Mouse (Mus musculus): ENCODE measurements around the gene Hmgn3. TPM values are rescaled to one million over a fixed set of nuclear protein-coding genes. Genes with fewer than 3 reads are reported as not detected.

Hmgn3 gene
- total RNA-seq (2014; rRNA removed) (48.0 and 55.1 TPM in 2 replicates), polyA plus RNA-seq (2015; fragmentation: Nextera tagmentation; extraction: Ambion mirVana) (213 and 240 TPM in 2 replicates)

DNA sequence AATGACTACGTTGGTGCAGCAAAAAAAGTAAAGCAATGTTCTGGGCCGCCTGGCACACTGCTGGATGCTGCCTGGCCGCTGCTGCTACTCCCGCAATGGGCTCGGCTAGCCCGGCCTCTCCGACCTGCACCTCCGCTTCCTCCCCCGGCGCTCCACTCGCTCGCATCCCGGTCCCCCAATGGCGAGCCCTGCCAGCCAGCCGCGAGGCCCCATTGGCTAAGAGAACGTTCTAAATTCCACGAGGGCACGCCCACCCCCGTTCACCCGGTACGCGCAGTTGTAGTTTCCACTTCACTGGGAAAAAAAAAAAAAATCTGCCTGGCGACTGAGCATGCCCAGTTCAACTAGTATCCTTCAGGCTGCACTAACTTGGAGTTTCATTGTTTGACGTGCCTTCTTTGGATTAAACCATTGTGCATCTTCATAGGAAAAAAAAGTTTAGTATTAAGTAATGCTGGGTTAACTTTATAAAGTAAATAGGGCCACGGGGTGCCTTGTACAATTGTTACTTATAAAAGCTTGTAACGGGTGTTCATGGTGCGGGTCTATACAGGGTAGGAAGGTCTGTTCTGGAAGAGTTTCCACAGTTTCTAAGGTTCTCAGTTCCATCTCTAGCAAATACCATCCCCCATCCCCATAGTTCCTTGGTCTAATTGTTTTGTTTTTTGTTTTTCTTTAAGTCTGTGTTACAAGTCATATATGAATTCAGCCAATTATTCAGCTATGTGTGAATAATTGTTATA, at the start of gene Hmgn3:
TSS of gene Hmgn3 (minus strand) at position 240 of the 743 bp plus-strand sequence.
- ATAC-seq (peak; percentile 97), DNase-seq (ENCODE audit: low spot score) (peak; percentile 97)
- H3K4me1 ChIP-seq (ENCODE audit: insufficient read depth, low read length), result peaks cover 7% of the 10 kb centered on the region; the same call in 1 of the 2 replicates
- H3K27ac ChIP-seq, result peak within 1 kb of the TSS; percentile 87
- H3K36me3 ChIP-seq (ENCODE audit: insufficient read depth, low read length), result no peaks in the 10 kb centered on the region
- peak within 1 kb of the TSS; percentile 66 for H3K4me3 ChIP-seq (ENCODE audit: low read length)
- H3K4me2 ChIP-seq (ENCODE audit: low read depth, low read length), result peak within 1 kb of the TSS; percentile 80
- no peaks in the 10 kb centered on the region for H3K27me3 ChIP-seq (ENCODE audit: insufficient read depth, low read length)
- no peak for TF ChIP-seq CTCF (IDR thresholded peaks at IDR 0.05; ENCODE audit: low read depth)
- H3K9ac ChIP-seq (replicated peaks; ENCODE audit: low read length), result peak within 1 kb of the TSS; percentile 74
- 8% methylated on average over 28 of the region's 28 CpGs for WGBS
- H3K9me3 ChIP-seq (ENCODE audit: low read length), result no peaks in the 10 kb centered on the region

DNA sequence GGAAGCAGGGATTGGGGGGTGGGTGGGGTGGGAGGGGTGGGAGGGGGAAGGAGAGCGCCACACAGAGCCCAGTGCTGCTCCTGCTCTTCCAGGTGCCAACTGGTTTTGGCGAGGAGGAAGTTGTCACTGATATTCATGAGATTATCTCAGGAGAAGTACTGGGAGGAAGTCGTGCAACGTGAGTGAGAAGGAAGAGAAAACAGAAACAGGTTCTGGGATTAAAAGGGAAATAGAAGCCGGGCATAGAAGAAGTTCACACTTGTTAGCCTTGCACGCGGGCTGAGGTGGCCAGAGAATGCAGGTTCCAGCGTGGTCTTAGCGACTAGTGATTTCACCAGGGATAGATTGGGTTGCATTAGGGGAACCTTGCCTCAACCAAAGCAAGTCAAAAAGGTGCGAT, 49.3 kb upstream of the Hmgn3 start:
- no peak for TF ChIP-seq CTCF (IDR thresholded peaks at IDR 0.05; ENCODE audit: low read depth)
- Histone ChIP-seq H3K36me3 (ENCODE audit: insufficient read depth, low read length) (no peaks in the 10 kb centered on the region), H3K9me3 (ENCODE audit: low read length) (no peaks in the 10 kb centered on the region), H3K4me1 (ENCODE audit: insufficient read depth, low read length) (no peaks in the 10 kb centered on the region), H3K27me3 (ENCODE audit: insufficient read depth, low read length) (no peaks in the 10 kb centered on the region), H3K4me3 (ENCODE audit: low read length) (no peak overlapping the region), H3K9ac (replicated peaks; ENCODE audit: low read length) (no peak overlapping the region), H3K27ac (no peak overlapping the region), H3K4me2 (ENCODE audit: low read depth, low read length) (no peak overlapping the region)
- DNase-seq (ENCODE audit: low spot score) (no peak), ATAC-seq (no peak)
- 75% methylated on average over 10 of the region's 10 CpGs for WGBS

DNA sequence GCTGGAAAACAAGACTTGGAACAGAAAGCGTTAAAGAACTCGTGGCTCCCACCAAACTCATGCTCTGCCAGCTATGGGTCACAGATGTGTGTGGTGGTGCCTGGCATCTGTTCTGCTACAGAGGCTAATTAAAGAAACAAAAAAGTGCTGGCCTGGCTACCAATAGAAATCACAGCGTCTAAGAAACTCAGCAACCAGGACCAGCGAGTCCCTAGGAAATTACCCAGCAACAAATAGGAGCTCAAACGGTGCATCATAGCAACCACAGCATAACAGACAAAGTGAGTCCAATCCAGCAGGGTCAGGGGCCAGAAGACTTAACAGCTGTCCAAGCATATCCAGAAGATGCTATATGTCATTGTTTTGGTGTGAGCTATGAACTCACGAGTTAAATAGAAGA, 48.5 kb upstream of the Hmgn3 start:
- H3K36me3 ChIP-seq (ENCODE audit: insufficient read depth, low read length), result no peaks in the 10 kb centered on the region
- H3K4me3 ChIP-seq (ENCODE audit: low read length), result no peak overlapping the region
- H3K4me1 ChIP-seq (ENCODE audit: insufficient read depth, low read length), result no peaks in the 10 kb centered on the region
- no peak overlapping the region for H3K27ac ChIP-seq
- TF ChIP-seq CTCF (IDR thresholded peaks at IDR 0.05; ENCODE audit: low read depth), result no peak
- H3K4me2 ChIP-seq (ENCODE audit: low read depth, low read length), result no peak overlapping the region
- WGBS, result 27% methylated on average over 6 of the region's 6 CpGs
- H3K9ac ChIP-seq (replicated peaks; ENCODE audit: low read length), result no peak overlapping the region
- no peaks in the 10 kb centered on the region for H3K27me3 ChIP-seq (ENCODE audit: insufficient read depth, low read length)
- ATAC-seq (no peak), DNase-seq (ENCODE audit: low spot score) (peak; percentile 14)
- no peaks in the 10 kb centered on the region for H3K9me3 ChIP-seq (ENCODE audit: low read length)

DNA sequence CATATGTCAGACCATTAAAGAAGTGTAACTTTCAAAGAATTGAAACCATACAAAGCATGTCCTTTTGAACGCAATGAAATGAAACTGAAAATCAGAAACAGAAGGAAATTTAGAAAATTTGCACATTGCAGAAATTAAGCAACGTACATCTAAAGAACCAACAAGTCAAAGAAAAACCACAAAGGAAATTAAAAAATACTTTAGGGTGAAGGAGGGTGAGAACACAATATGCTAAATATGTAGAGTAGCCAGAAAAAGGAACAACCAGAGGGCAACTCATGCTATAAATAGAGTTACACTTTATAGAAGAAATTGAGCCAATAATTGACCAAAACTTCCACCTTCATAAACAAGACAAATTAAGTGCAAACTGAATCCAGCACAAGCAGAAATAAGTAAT, 41.3 kb upstream of the Hmgn3 start:
- 78% methylated on average over 2 of the region's 2 CpGs for WGBS
- no peak for ATAC-seq
- H3K4me2 ChIP-seq (ENCODE audit: low read depth, low read length), result no peak overlapping the region

DNA sequence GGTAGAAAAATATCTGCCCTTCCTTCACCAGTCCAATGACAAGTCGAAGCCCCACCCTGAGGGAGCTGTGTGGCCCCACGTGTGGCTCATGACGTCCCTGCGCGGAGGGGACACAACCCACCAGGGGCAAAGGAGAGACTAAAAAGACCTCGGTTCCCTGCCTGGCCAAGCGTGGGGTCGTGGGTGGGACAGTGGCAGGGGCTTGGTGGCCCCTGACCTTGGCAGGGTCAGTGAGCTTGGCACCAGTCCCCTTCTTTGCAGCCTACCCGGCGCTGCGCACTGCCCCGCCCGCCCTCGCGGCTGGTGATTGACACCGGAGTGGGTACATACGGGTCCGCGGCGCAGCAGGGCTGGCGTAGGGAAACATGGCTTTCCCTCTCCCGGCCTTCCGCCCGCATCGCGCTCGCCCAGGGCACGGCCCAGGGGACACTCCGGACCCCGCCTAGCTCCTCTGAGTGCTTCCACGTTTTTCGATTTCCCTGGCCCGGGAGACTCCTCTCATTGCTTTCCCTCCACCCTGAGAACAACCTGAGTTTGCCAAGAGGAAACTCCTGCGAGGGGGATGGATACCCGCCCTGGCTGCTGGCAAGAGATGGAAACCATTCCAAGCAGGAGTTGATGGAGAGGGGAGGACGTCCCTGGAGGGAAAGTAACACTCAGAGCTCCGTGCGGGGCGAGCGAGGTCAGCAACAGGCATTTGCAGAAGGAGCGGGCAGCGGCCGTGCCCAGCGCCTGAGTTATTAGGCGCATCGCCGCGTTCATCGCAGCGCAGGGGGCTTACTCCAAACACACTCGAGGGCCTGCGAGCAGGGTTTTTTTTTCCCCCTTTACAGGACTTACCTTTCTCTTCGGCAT, 667 bp downstream of the Hmgn3 start:
- 2% methylated on average over 52 of the region's 53 CpGs for WGBS

More for the DNA sequence above, 41.3 kb upstream of the Hmgn3 start:
- DNase-seq (ENCODE audit: low spot score), result no peak
- Histone ChIP-seq H3K27ac (no peak overlapping the region), H3K4me3 (ENCODE audit: low read length) (no peak overlapping the region), H3K9ac (replicated peaks; ENCODE audit: low read length) (no peak overlapping the region), H3K36me3 (ENCODE audit: insufficient read depth, low read length) (no peaks in the 10 kb centered on the region), H3K27me3 (ENCODE audit: insufficient read depth, low read length) (no peaks in the 10 kb centered on the region), H3K4me1 (ENCODE audit: insufficient read depth, low read length) (no peaks in the 10 kb centered on the region), H3K9me3 (ENCODE audit: low read length) (no peaks in the 10 kb centered on the region)
- TF ChIP-seq CTCF (IDR thresholded peaks at IDR 0.05; ENCODE audit: low read depth), result no peak

DNA sequence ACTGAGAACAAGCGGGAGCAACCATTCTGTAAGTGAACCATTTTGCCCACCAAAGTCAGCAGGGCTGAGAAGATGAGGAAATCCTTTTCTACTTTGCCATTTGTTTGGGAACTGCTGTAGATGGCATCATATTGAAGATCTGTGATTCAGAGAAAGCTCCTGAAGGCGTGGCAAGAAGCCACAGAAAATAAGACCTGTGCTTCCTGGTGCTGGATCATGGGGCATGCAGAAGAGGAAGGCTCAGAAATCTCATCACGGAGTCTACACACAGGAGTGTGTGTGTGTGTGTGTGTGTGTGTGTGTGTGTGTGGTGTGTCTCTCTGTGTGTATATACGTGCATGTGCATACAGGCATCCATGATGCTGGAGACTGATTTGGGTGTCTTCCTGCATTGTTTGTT, 16.7 kb downstream of the Hmgn3 start:
- Histone ChIP-seq H3K4me1 (ENCODE audit: insufficient read depth, low read length) (no peaks in the 10 kb centered on the region), H3K9me3 (ENCODE audit: low read length) (no peaks in the 10 kb centered on the region), H3K27me3 (ENCODE audit: insufficient read depth, low read length) (no peaks in the 10 kb centered on the region), H3K27ac (no peak overlapping the region), H3K4me2 (ENCODE audit: low read depth, low read length) (no peak overlapping the region), H3K9ac (replicated peaks; ENCODE audit: low read length) (no peak overlapping the region), H3K36me3 (ENCODE audit: insufficient read depth, low read length) (no peaks in the 10 kb centered on the region; the same call in 1 of the 2 replicates), H3K4me3 (ENCODE audit: low read length) (no peak overlapping the region)
- TF ChIP-seq CTCF (IDR thresholded peaks at IDR 0.05; ENCODE audit: low read depth), result no peak
- ATAC-seq, result no peak
- no peak for DNase-seq (ENCODE audit: low spot score)
- WGBS, result 94% methylated on average over 4 of the region's 4 CpGs

More for the DNA sequence above, 667 bp downstream of the Hmgn3 start:
- peaks cover 7% of the 10 kb centered on the region; the same call in 1 of the 2 replicates for H3K4me1 ChIP-seq (ENCODE audit: insufficient read depth, low read length)
- peak overlapping the region; percentile 74 for H3K9ac ChIP-seq (replicated peaks; ENCODE audit: low read length)
- H3K36me3 ChIP-seq (ENCODE audit: insufficient read depth, low read length), result no peaks in the 10 kb centered on the region
- peak overlapping the region; percentile 87 for H3K27ac ChIP-seq
- peak; percentile 77 for DNase-seq (ENCODE audit: low spot score)
- peak overlapping the region; percentile 80 for H3K4me2 ChIP-seq (ENCODE audit: low read depth, low read length)
- no peaks in the 10 kb centered on the region for H3K9me3 ChIP-seq (ENCODE audit: low read length)
- peak overlapping the region; percentile 66 for H3K4me3 ChIP-seq (ENCODE audit: low read length)
- no peak for TF ChIP-seq CTCF (IDR thresholded peaks at IDR 0.05; ENCODE audit: low read depth)
- H3K27me3 ChIP-seq (ENCODE audit: insufficient read depth, low read length), result no peaks in the 10 kb centered on the region
- peak; percentile 86 for ATAC-seq

Measured in hindbrain, postnatal 0 days (tissue).